Mouse (Mus musculus): ENCODE results near the gene Sv2c.
"Not testable (repeated sequence)": the region's sequence is repeated elsewhere in the genome, so short reads cannot be mapped to it uniquely, and the experiment has no call there.

Sv2c gene

DNA sequence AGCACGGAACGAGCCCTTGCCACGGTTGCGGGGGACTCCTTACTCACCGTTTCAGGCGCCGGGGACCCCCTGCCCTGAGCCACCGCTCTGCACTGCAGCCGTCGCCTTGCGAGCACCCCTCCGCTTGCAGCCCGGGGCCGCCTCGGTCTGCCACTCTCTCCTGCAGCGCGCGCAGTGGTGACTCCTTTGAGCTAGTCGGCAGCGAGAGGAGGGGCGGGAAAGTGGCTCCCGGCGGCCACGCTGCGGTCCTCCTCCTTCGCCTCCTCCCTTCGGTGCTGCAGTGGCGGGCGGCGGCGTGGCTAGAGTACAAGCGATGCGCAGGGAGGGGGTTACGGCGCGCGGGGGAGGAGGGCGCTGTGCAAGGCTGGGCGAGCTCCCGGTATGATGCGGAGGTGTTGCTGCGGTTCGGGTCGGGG, at the start of gene Sv2c:
Sv2c (minus strand) TSS at position 177 of the 416 bp plus-strand sequence.
- peak; percentile 39 to 43 for DNase-seq (ENCODE audit: low spot score in 2 of 2)

GRCm38 (mm10) chr13:96180671-96181161, 48.3 kb upstream of the Sv2c start:
- DNase-seq (ENCODE audit: low spot score in 2 of 2) = no peak

DNA sequence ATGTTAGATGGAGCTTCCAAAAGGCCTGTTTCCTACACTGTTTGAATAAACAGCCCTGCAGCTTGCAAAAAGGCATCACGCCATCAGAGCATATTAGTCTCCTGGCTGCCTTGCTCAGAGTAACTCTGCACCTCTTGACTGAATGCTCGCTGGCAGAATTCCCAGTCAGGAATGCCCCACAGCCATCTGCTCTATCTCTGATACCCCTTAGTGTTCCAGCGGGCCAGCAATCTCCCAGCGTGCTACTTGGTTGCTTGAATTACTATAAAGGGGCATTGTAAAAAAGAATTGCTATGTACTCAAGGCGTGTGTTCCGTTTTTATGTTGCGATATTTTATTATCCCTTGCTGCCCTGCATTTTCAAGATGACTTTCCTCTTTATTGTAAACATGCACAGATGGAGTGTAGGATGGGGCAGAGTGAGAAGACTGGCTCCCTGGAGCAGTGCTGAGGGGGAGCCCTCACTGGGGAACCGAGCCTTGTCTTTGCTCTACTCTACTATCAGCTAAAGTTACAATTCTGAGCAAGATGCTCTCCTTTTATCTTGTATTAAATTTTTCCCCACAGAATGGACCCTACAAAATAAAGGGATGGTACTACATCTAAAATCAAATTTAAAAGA, 43.3 kb upstream of the Sv2c start:
- DNase-seq (ENCODE audit: low spot score in 2 of 2) = peak; percentile 31 to 81

DNA sequence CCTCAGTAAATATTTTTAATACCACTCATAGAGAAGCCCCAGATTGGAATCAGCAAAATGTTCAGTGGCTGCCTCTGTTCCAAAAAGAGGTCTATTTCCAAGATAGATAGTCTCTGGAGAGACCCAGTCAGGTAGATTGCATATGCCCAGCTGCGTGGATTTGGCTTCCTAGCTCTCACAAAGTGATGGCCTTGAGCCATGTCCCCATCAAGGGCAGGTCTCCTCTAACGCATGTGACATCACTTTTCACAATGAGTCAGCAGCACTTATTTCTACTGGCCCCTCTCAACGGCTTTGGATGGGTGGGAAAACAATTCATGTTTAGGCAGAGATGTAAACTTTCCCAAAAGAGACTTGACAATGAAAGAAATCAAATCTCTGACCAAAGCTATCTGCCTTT, 41.3 kb upstream of the Sv2c start:
- no peak for DNase-seq (ENCODE audit: low spot score in 2 of 2)

GRCm38 (mm10) chr13:96172290-96172689, 39.9 kb upstream of the Sv2c start:
- DNase-seq (ENCODE audit: low spot score in 2 of 2) = no peak

- no peak for DNase-seq (ENCODE audit: low spot score in 2 of 2)
Observed at GRCm38 (mm10) chr13:96168991-96169665, 36.8 kb upstream of the Sv2c start.

GRCm38 (mm10) chr13:96166593-96166992, 34.2 kb upstream of the Sv2c start:
- DNase-seq (ENCODE audit: low spot score in 2 of 2) = no peak

DNA sequence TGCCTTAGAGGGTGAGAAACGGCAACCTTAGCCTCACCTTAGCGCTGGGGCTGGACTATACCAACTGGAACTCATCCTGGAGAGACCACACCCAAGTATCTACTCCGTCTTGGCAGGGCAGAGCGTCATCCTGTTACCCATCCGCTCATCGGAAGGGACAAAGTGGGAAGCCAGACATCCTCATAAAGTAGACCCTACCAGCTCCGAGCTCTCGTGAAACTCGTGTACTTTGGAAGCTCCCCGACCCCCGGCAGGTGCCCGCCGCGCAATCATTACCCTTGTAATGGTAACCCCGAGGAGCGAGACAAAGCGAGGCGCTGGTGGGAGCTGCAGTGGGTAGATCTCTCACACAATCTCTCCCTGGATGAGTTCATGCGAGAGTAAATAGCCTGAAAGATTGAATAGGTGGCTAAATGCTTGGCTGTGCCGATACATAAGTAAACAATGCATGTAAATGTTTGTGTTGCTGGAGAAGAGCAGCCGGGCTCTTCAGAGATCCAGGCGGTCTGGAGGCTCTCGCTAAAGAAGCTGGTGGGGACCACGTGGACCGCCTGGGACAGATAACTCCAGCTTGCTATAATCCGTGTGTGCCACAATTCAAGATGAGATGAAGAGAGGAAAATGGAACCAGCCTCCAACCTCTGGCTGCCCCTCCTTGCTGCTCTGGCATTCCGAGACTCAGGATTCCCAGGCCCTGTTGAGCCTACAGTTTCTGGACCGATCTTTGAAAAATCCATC, 1.2 kb upstream of the Sv2c start:
- peak in 1 of 2 experiments; percentile 3 for DNase-seq (ENCODE audit: low spot score in 2 of 2)

DNA sequence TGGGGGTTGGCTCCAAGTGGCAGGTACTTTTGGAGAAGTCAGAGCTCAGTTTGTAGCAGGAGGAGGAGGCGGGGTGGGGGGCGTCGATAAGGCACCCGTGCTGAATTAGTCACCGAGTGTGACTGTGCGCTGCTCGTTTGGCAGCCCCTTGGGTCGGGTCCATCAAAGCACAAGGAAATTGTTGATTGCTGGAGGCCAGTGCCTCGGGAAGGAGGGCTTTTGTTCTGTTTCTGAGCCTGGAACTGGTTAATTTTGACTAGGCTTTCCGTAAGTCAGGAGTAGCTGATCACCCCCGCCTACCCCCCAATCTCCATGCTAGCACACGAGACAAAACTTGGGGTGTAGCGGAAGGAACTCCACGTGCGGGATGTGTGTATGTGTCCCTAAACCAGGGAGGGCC, 456 bp upstream of the Sv2c start:
- peak in 1 of 2 experiments; percentile 22 for DNase-seq (ENCODE audit: low spot score in 2 of 2)

DNA sequence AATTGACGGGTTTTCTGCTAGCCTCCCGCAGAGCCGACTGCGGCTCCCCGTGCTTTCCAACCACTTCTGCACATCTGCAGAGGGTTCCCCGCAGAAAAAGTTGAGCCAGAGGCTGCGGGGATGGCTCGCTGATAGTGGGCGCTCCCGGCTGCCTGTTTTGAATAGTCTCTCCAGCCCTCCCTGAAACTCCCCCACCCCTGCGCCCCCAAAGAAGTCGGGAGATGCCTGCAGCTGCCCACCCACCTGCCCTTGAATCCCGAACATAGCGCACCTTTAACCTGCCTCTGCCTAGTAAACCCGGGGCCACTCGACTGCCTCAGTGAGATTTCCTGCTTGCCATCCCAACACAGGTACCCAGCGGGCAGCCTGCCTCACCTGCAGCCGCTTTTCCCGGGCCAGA, 466 bp downstream of the Sv2c start:
- DNase-seq (ENCODE audit: low spot score in 2 of 2) = no peak

DNA sequence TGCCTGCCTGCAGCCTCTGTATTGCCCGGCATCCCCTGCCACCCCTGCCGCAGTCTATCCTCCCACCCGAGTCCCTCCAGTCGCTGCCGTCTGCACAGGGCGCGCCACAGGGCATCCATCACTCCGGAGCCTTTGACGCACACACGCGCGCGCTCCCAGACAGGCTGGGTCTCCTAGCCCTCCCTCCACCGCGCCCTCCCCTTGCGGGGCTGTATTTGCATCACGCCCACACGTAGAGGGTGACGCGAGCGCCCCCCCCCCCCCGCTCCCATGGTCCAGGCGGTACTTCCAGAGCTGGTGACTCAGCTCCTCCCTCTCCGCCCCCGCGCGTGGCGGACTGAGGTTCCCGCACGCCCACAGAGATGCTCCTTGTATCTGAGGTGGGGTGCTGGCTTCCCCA, 1.3 kb downstream of the Sv2c start:
- DNase-seq (ENCODE audit: low spot score in 2 of 2) = peak; percentile 39 to 48

- DNase-seq (ENCODE audit: low spot score in 2 of 2) = no peak
Observed at GRCm38 (mm10) chr13:96129081-96129480, 3.3 kb downstream of the Sv2c start.

DNA sequence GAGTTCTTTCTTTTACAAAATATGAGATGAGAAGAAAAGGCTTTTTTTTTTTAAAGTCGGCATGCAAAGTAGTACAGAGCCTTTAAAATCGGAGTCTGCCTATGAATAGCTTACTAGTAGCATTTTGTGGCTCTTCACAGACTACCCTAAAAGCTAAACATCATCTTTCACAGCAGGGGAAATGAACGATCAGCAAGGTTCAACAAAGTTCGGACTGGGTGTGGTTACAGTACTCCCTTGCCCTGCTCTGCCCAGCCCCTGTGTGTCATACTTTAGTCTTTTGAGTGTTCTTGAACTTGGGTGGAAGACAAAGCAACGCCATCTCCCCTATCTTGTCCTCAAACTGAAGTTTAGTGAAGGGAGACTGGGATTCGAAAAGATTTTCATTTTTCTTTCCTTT, 5.7 kb downstream of the Sv2c start:
- no peak for DNase-seq (ENCODE audit: low spot score in 2 of 2)

- no peak for DNase-seq (ENCODE audit: low spot score in 2 of 2)
Observed at GRCm38 (mm10) chr13:96125011-96125410, 7.4 kb downstream of the Sv2c start.

DNA sequence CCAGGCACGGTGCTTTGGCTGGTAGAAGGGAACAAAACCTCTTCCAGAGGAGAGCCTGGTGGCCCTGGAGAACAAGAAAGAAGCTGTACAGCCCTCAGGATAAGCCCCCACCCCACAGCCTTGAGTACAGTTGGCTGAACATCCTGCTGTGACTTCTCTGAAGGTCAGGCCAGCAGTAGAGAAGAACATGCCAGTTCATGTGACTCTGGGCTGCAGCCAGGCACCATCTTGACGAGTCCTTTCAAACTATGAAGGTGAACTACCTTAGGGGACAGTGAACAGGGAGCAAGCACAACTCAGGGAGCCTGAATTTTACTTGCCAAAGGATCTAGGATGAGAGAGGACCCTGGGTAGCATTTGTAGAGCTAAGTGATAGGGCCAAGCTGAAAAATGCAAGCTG, 19.7 kb downstream of the Sv2c start:
- DNase-seq (ENCODE audit: low spot score in 2 of 2) = no peak

DNA sequence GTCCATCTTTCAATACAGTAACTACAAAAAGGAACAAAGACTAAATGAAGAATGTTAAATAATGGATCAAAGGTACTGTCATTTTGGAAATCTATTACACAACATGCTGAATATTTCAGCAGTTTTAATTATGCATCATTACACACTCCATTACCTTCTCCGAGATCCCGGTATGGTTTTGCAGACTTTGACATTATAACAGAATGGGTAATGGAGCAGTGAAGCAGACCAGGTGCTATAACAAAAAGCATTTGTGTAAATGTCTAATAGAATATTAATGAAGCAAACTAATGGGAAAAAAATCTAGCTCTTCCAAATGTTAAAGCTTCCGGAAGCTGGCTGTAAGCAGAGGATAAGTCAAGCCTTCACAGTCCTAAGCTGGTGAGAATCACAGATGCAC, 21.6 kb downstream of the Sv2c start:
- DNase-seq (ENCODE audit: low spot score in 2 of 2) = no peak

DNA sequence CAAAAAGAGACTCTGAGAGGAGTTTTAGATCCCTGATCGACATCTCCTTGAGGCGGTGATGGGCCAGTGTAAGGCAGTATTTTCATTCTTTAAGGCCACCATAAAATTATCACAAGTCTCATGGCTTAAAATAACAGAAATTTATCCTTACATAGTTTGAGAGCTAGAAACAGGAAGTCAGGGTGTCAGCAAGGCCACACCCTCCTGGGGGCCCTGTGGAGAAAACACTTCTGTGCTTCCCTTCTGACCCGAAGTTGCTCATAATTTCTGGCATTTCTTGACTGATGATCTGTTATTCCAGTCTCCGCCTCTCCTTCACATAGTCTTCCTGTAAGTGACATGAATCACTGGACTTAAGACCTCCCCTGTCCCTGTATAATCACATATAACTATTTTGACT, 26.0 kb downstream of the Sv2c start:
- DNase-seq (ENCODE audit: low spot score in 2 of 2) = no peak

DNA sequence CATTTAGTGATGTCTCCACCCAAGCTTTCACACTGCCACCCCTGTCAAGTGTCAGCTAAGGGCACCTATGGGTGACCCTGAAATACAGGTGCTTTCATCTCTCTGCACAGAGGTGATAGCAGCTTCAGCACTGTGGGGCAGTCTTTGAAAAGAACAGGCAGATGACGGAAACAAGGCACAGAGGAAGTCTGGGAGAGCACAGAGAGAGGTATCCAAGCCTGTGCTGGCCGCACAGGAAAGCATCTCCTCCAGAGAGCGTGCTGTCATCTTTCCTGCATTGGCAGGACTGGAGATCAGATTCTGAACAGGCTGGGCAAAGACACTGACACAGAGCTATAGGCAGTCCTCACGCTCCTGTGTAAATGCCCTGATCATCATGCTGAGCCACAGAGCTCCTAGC, 41.4 kb downstream of the Sv2c start:
- no peak for DNase-seq (ENCODE audit: low spot score in 2 of 2)

- DNase-seq (ENCODE audit: low spot score in 2 of 2) = no peak
Observed at GRCm38 (mm10) chr13:96085581-96086302, 46.6 kb downstream of the Sv2c start.

DNA sequence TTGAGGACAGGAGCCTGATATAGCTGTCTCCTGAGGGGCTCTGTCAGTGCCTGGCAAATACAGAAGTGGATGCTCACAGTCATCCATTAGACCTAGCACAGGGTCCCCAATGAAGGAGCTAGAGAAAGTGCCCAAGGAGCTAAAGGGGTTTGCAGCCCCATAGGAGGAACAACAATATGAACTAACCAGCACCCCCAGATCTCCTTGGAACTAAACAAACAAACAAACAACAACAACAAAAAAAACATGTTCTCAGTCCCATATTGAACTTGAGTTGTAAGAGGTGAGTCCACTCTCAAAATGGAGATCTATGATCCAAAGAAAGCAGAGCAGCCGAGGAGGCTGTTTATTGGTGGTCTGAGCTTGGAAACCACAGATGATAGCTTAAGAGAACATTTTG, 50.6 kb downstream of the Sv2c start, which contains the start of gene Gm17190:
Gm17190 (plus strand) TSS at position 301 of the 400 bp plus-strand sequence.
- DNase-seq (ENCODE audit: low spot score in 2 of 2) = not testable (repeated sequence)

GRCm38 (mm10) chr13:96081276-96081675, 51.1 kb downstream of the Sv2c start, which contains the start of gene Gm20075:
Gene Gm20075, minus strand, starts transcription at chr13:96081376.
- DNase-seq (ENCODE audit: low spot score in 2 of 2) = not testable (repeated sequence)

DNA sequence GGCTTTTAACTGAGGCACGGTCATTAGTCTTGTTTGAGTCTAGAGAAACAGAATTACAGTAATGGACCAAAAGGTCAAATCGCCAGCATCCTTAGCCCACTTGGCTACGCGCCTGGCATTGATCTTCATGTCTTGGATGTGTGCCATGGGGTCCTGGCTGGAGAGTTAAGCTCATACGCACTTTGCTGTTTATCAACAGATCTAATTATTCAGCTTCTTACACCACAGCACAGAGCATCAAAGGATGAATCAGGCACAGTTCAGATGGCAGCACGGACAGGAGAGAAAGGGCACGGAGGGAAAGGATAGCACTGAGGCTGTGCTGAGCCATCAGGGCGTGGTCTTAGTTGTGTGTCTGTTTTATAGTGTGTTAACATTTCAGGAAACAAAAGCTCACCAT, 58.8 kb downstream of the Sv2c start:
- DNase-seq (ENCODE audit: low spot score in 2 of 2) = peak in 1 of 2 experiments; percentile 1

All from cerebellum, postnatal 4 days (tissue).